Mouse (Mus musculus): ENCODE results near the gene Gm9817. TPM values are rescaled to one million over a fixed set of nuclear protein-coding genes. Genes with fewer than 3 reads are reported as not detected.

The Gm9817 gene
- total and polyA plus RNA-seq, 2 experiments from 2014 or later = 0.11 TPM; not detected in 1

DNA sequence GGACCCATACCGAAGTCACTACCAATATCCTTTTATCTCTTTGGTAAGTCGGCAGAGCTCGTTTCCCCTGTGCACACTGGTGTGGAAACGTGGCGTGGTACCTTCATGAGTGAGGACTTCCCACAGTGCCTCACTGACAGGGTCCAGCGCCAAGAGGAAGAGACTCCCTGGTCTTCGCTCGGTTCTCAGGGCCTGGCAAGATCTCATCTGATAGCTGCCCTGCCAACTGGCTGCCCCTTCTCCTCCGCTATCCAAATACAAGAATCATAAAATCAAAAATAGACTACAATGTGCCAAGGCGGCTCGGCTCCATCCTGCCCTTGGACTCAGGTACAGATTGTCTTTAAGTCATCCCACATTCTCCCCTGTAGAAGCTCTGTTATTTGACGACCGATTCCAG, 11.4 kb downstream of the Gm9817 start:
- DNase-seq (ENCODE audit: low spot score) (no peak), ATAC-seq (ENCODE audit: insufficient read depth, low read depth) (no peak)
- H3K4me2 ChIP-seq (ENCODE audit: low read depth, low read length) = no peak overlapping the region
- 63% methylated on average over 13 of the region's 13 CpGs for WGBS
- TF ChIP-seq EP300 (IDR thresholded peaks at IDR 0.05; ENCODE audit: low read depth) (no peak), CTCF (IDR thresholded peaks at IDR 0.05; ENCODE audit: low read depth) (no peak)
- H3K27me3 ChIP-seq (ENCODE audit: control insufficient read depth, insufficient read depth, low read length) = 0 out of 2 replicates have a peak, but pooled peaks cover 4% of the 10 kb centered on the region
- H3K9ac ChIP-seq (replicated peaks; ENCODE audit: low read depth, low read length) = no peak overlapping the region
- H3K36me3 ChIP-seq (replicated peaks; ENCODE audit: control insufficient read depth, insufficient read depth, low read length) = no peaks in the 10 kb centered on the region
- H3K4me1 ChIP-seq (ENCODE audit: control insufficient read depth, insufficient read depth) = peaks cover 6% of the 10 kb centered on the region; the same call in 1 of the 2 replicates
- H3K4me3 ChIP-seq (ENCODE audit: low read depth, low read length) = no peak overlapping the region
- no peaks in the 10 kb centered on the region for H3K9me3 ChIP-seq (replicated peaks; ENCODE audit: control insufficient read depth, low read length)
- H3K27ac ChIP-seq (ENCODE audit: low read depth) = no peak overlapping the region

DNA sequence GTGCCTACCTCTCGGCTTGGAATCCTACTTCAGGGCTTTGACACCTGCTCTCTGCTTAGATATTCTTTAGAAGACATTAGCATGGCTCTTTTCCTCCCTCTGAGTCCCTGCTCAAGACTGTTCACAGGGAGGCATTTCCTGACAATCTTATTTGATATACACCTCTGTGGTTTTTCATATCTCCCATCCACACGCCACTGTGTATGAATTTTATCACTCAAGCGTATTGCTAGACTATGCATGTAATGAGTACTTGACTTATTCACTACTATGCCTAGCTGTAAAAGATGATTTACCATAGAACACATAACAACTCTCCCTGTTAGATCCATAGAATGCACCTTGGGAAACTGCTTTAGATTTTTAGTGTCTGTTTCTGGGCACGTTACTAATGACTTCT, 14.3 kb downstream of the Gm9817 start:
- WGBS = 77% methylated on average over 4 of the region's 4 CpGs
- ATAC-seq (ENCODE audit: insufficient read depth, low read depth) = no peak

DNA sequence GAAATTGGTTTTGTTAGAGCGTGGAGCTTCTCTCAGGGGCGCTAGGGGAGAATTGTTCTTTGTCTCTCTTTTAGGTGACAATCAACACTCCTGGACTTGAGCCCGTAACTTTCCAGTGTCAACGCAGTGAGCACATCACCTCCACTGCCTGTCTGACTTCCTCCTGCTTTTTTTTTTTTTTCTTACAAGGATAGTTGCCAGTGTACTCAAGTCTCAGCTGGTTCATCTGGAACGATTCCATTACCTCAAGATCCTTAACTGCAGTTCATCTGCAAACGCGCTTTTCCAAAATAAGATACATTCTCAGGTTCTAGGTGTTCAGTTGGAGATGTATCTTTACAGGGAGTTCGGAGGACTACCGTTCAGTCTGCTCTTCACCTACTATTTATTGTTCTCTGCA, 16.5 kb downstream of the Gm9817 start:
- WGBS = 81% methylated on average over 9 of the region's 9 CpGs
- Histone ChIP-seq H3K4me3 (ENCODE audit: low read depth, low read length) (no peak overlapping the region), H3K27me3 (ENCODE audit: control insufficient read depth, insufficient read depth, low read length) (0 out of 2 replicates have a peak, but pooled peaks cover 4% of the 10 kb centered on the region), H3K9ac (replicated peaks; ENCODE audit: low read depth, low read length) (no peak overlapping the region), H3K4me2 (ENCODE audit: low read depth, low read length) (no peak overlapping the region), H3K27ac (ENCODE audit: low read depth) (no peak overlapping the region), H3K9me3 (replicated peaks; ENCODE audit: control insufficient read depth, low read length) (no peaks in the 10 kb centered on the region), H3K4me1 (ENCODE audit: control insufficient read depth, insufficient read depth) (no peaks in the 10 kb centered on the region), H3K36me3 (replicated peaks; ENCODE audit: control insufficient read depth, insufficient read depth, low read length) (no peaks in the 10 kb centered on the region)
- no peak for DNase-seq (ENCODE audit: low spot score)
- ATAC-seq (ENCODE audit: insufficient read depth, low read depth) = no peak
- TF ChIP-seq EP300 (IDR thresholded peaks at IDR 0.05; ENCODE audit: low read depth) (no peak), CTCF (IDR thresholded peaks at IDR 0.05; ENCODE audit: low read depth) (no peak)

More for the DNA sequence above, 14.3 kb downstream of the Gm9817 start:
- TF ChIP-seq EP300 (IDR thresholded peaks at IDR 0.05; ENCODE audit: low read depth) (no peak), CTCF (IDR thresholded peaks at IDR 0.05; ENCODE audit: low read depth) (no peak)
- Histone ChIP-seq H3K36me3 (replicated peaks; ENCODE audit: control insufficient read depth, insufficient read depth, low read length) (no peaks in the 10 kb centered on the region), H3K27me3 (ENCODE audit: control insufficient read depth, insufficient read depth, low read length) (0 out of 2 replicates have a peak, but pooled peaks cover 4% of the 10 kb centered on the region), H3K9ac (replicated peaks; ENCODE audit: low read depth, low read length) (no peak overlapping the region), H3K27ac (ENCODE audit: low read depth) (no peak overlapping the region), H3K9me3 (replicated peaks; ENCODE audit: control insufficient read depth, low read length) (no peaks in the 10 kb centered on the region), H3K4me1 (ENCODE audit: control insufficient read depth, insufficient read depth) (peaks cover 6% of the 10 kb centered on the region; the same call in 1 of the 2 replicates), H3K4me2 (ENCODE audit: low read depth, low read length) (no peak overlapping the region), H3K4me3 (ENCODE audit: low read depth, low read length) (no peak overlapping the region)
- no peak for DNase-seq (ENCODE audit: low spot score)

DNA sequence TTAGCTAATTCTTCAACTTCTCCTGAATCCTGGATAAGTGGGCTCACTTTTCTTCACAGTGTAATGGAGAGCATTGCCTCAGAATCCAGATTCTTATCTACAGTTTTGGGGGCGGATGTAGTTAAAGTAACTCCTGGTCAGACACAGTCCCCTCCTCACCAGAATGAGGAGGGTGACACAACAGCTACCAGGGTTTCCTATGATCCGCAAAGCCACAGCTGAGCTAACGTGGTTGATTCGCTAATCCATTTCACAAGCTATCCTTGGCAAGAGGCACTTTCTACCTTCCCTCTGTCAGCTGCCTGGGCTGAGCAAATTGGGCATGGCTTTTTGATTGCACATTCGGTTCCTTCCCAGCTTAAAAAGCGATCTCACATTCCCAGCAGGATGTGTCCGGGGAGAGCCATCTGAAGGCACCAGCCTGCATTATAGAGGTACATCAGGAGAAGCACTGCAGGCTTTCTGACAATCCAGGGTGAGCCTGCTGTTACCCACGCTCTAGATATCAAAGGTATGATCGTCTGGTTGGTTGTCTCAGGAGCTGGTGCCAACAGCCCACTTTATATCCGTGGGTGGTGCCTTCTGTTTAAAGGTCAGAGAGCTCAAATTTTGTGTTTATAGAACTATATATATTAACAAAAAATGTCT, 21.2 kb downstream of the Gm9817 start:
- Histone ChIP-seq H3K4me3 (ENCODE audit: low read depth, low read length) (no peak overlapping the region), H3K9ac (replicated peaks; ENCODE audit: low read depth, low read length) (no peak overlapping the region), H3K27ac (ENCODE audit: low read depth) (no peak overlapping the region), H3K4me1 (ENCODE audit: control insufficient read depth, insufficient read depth) (no peaks in the 10 kb centered on the region), H3K27me3 (ENCODE audit: control insufficient read depth, insufficient read depth, low read length) (no peaks in the 10 kb centered on the region), H3K9me3 (replicated peaks; ENCODE audit: control insufficient read depth, low read length) (no peaks in the 10 kb centered on the region), H3K4me2 (ENCODE audit: low read depth, low read length) (no peak overlapping the region), H3K36me3 (replicated peaks; ENCODE audit: control insufficient read depth, insufficient read depth, low read length) (no peaks in the 10 kb centered on the region)
- no peak for TF ChIP-seq CTCF (IDR thresholded peaks at IDR 0.05; ENCODE audit: low read depth)
- TF ChIP-seq EP300 (IDR thresholded peaks at IDR 0.05; ENCODE audit: low read depth) = no peak
- no peak for DNase-seq (ENCODE audit: low spot score)
- WGBS = 66% methylated on average over 10 of the region's 10 CpGs
- no peak for ATAC-seq (ENCODE audit: insufficient read depth, low read depth)

DNA sequence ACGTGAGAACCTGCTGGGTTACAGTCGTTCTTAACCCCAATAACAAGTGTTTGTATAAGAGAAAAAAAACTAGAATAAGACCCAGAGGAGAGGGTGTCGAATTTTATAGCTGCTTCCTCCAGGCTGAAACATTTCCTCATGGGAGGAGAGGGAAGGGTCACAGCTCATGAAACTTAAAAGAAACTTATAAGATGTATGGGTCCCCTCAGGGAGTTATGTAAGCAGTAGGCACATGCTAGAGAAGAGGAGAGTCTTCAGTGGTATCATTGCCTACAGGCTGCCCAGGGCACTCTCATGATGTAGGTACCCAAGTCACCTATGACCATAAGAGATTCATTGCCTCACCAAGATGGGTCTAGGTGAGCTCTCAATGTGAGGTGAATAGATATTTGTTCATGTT, 28.0 kb downstream of the Gm9817 start:
- 70% methylated on average over 3 of the region's 3 CpGs for WGBS
- no peaks in the 10 kb centered on the region for H3K4me1 ChIP-seq (ENCODE audit: control insufficient read depth, insufficient read depth)

More for the DNA sequence above, 28.0 kb downstream of the Gm9817 start:
- ATAC-seq (ENCODE audit: insufficient read depth, low read depth) (no peak), DNase-seq (ENCODE audit: low spot score) (no peak)
- TF ChIP-seq EP300 (IDR thresholded peaks at IDR 0.05; ENCODE audit: low read depth) (no peak), CTCF (IDR thresholded peaks at IDR 0.05; ENCODE audit: low read depth) (no peak)
- Histone ChIP-seq H3K4me2 (ENCODE audit: low read depth, low read length) (no peak overlapping the region), H3K27me3 (ENCODE audit: control insufficient read depth, insufficient read depth, low read length) (no peaks in the 10 kb centered on the region), H3K4me3 (ENCODE audit: low read depth, low read length) (no peak overlapping the region), H3K9me3 (replicated peaks; ENCODE audit: control insufficient read depth, low read length) (no peaks in the 10 kb centered on the region), H3K36me3 (replicated peaks; ENCODE audit: control insufficient read depth, insufficient read depth, low read length) (no peaks in the 10 kb centered on the region), H3K9ac (replicated peaks; ENCODE audit: low read depth, low read length) (no peak overlapping the region), H3K27ac (ENCODE audit: low read depth) (no peak overlapping the region)

All from heart, postnatal 0 days (tissue).